Mouse (Mus musculus) embryonic fibroblast, embryonic 13.5 days (primary cell): ENCODE results near the gene Elmsan1.

Experiments used
- CTCF ChIP-seq: IDR thresholded peaks from 2 replicates; pipeline ENCODE4 v1.5.1; 2011; ENCODE audit warnings: mild to moderate bottlenecking, control low read depth, low read length, moderate library complexity, borderline replicate concordance; ENCODE audit not compliant: insufficient read depth
- POLR2A ChIP-seq: IDR thresholded peaks from 2 replicates; pipeline ENCODE4 v1.6.1; 2011; ENCODE audit warnings: low read depth, mild to moderate bottlenecking, control low read depth, low read length, moderate library complexity

- TF ChIP-seq POLR2A (no peak), CTCF (no peak)
Observed at GRCm38 (mm10) chr12:84173309-84173915, 45.3 kb downstream of the Elmsan1 start.
